In genomic region chr11:116827534-116828165, GRCm38 (mm10) we compare ENCODE assay signal across 8 mouse cellular contexts. TPM values are rescaled to one million over a fixed set of nuclear protein-coding genes. Genes with fewer than 3 reads are reported as not detected.
A peak's percentile ranks its signal among the peaks of the same experiment; 100 is the strongest.
DNase-seq lines count a peak whose midpoint lies in the region; ATAC-seq and TF ChIP-seq lines count a peak whose summit lies in the region.

TSS of gene Mxra7 (minus strand) at chr11:116828046.

- peak; percentile 72 for DNase-seq in adrenal gland, postnatal 4 days (ENCODE audit: low spot score in 2 of 2)
- peak; percentile 83 to 86 for DNase-seq in kidney, postnatal 25 days
- peak; percentile 91 for DNase-seq in lung, embryonic 14.5 days
- peak; percentile 54 for DNase-seq in urinary bladder, postnatal 10 days (ENCODE audit: low spot score)

- H3K27me3 ChIP-seq in E14TG2a.4 (ENCODE audit: insufficient read depth, low read length) = peaks cover 26% of the 10 kb centered on the region
- H3K27me3 ChIP-seq in heart, embryonic 16.5 days (ENCODE audit: control insufficient read depth, insufficient read depth, low read length) = no peaks in the 10 kb centered on the region
- no peaks in the 10 kb centered on the region for H3K27me3 ChIP-seq in lung, embryonic 14.5 days (ENCODE audit: insufficient read depth, low read length)

- under 1% methylated on average over 71 of the region's 71 CpGs for WGBS in heart, embryonic 16.5 days
- WGBS in lung, embryonic 14.5 days = under 1% methylated on average over 71 of the region's 71 CpGs
- WGBS in olfactory bulb, adult 2 months = 2% methylated on average over 70 of the region's 71 CpGs

- peak within 1 kb of the TSS; percentile 75 for H3K27ac ChIP-seq in embryonic fibroblast, embryonic 13.5 days (ENCODE audit: insufficient read depth, low read length)
- peak within 1 kb of the TSS; percentile 70 for H3K27ac ChIP-seq in heart, embryonic 16.5 days (ENCODE audit: low read length)
- peak within 1 kb of the TSS; percentile 78 for H3K27ac ChIP-seq in lung, embryonic 14.5 days (ENCODE audit: low read depth)
- no peak within 1 kb of the TSS; the same call in 1 of the 2 replicates for H3K27ac ChIP-seq in olfactory bulb, adult 2 months (ENCODE audit: insufficient read depth, low read depth, low read length)

- peak; percentile 66 for ATAC-seq in heart, embryonic 16.5 days (replicated peaks; ENCODE audit: extremely low read depth, insufficient read depth, low FRiP score)
- ATAC-seq in lung, embryonic 14.5 days (ENCODE audit: insufficient read depth) = peak; percentile 63

- peak; percentile 94 for TF ChIP-seq POLR2A in embryonic fibroblast, embryonic 13.5 days (IDR thresholded peaks at IDR 0.05; ENCODE audit: low read depth, low read length)
- no peak; the same call in 1 of the 2 replicates for TF ChIP-seq POLR2A in olfactory bulb, adult 2 months (IDR thresholded peaks at IDR 0.05; ENCODE audit: insufficient read depth, low read depth, low read length)

- H3K9me3 ChIP-seq in E14TG2a.4 (ENCODE audit: low read length) = no peaks in the 10 kb centered on the region
- H3K9me3 ChIP-seq in heart, embryonic 16.5 days (replicated peaks; ENCODE audit: control insufficient read depth, low read length) = no peaks in the 10 kb centered on the region
- no peaks in the 10 kb centered on the region for H3K9me3 ChIP-seq in lung, embryonic 14.5 days (ENCODE audit: low read depth, low read length)

- H3K4me2 ChIP-seq in heart, embryonic 16.5 days (ENCODE audit: low read depth, low read length) = peak within 1 kb of the TSS; percentile 90
- H3K4me2 ChIP-seq in lung, embryonic 14.5 days = peak within 1 kb of the TSS; percentile 86

- peaks cover 60% of the 10 kb centered on the region for H3K4me1 ChIP-seq in E14TG2a.4 (replicated peaks; ENCODE audit: low read depth, low read length)
- peaks cover 4% of the 10 kb centered on the region; the same call in 1 of the 2 replicates for H3K4me1 ChIP-seq in embryonic fibroblast, embryonic 13.5 days (ENCODE audit: control insufficient read depth, insufficient read depth, low read length)
- peaks cover 10% of the 10 kb centered on the region for H3K4me1 ChIP-seq in heart, embryonic 16.5 days (ENCODE audit: control insufficient read depth, insufficient read depth, low read length)
- H3K4me1 ChIP-seq in lung, embryonic 14.5 days (ENCODE audit: insufficient read depth) = peaks cover 7% of the 10 kb centered on the region; the same call in 1 of the 2 replicates
- peaks cover 34% of the 10 kb centered on the region for H3K4me1 ChIP-seq in olfactory bulb, adult 2 months (ENCODE audit: control insufficient read depth, insufficient read depth, low read length)

- peak within 1 kb of the TSS; percentile 80 for H3K9ac ChIP-seq in heart, embryonic 16.5 days (ENCODE audit: low read length)
- H3K9ac ChIP-seq in lung, embryonic 14.5 days = peak within 1 kb of the TSS; percentile 80

- peak within 1 kb of the TSS; percentile 91 for H3K4me3 ChIP-seq in E14TG2a.4 (replicated peaks; ENCODE audit: low read length)
- peak within 1 kb of the TSS; percentile 83 for H3K4me3 ChIP-seq in embryonic fibroblast, embryonic 13.5 days (ENCODE audit: insufficient read depth, low read length)
- peak within 1 kb of the TSS; percentile 63 for H3K4me3 ChIP-seq in heart, embryonic 16.5 days (ENCODE audit: low read length)
- H3K4me3 ChIP-seq in lung, embryonic 14.5 days (ENCODE audit: low read depth, low read length) = peak within 1 kb of the TSS; percentile 73
- H3K4me3 ChIP-seq in olfactory bulb, adult 2 months (ENCODE audit: insufficient read depth, low read depth, low read length) = peak within 1 kb of the TSS; percentile 58

- H3K36me3 ChIP-seq in E14TG2a.4 (ENCODE audit: insufficient read depth, low read length) = peaks cover 1% of the 10 kb centered on the region; the same call in 1 of the 2 replicates
- H3K36me3 ChIP-seq in heart, embryonic 16.5 days (ENCODE audit: control insufficient read depth, insufficient read depth) = 0 out of 2 replicates have a peak, but pooled peaks cover 4% of the 10 kb centered on the region
- H3K36me3 ChIP-seq in lung, embryonic 14.5 days (ENCODE audit: insufficient read depth) = peaks cover 2% of the 10 kb centered on the region; the same call in 1 of the 2 replicates

- no peak for TF ChIP-seq CTCF in E14TG2a.4 (conservative IDR thresholded peaks at IDR 0.05; ENCODE audit: low read length)
- TF ChIP-seq CTCF in embryonic fibroblast, embryonic 13.5 days (IDR thresholded peaks at IDR 0.05; ENCODE audit: borderline replicate concordance, insufficient read depth, low read length) = no peak
- TF ChIP-seq CTCF in lung, embryonic 14.5 days (IDR thresholded peaks at IDR 0.05; ENCODE audit: low read depth) = no peak
- no peak for TF ChIP-seq CTCF in olfactory bulb, adult 2 months (IDR thresholded peaks at IDR 0.05; ENCODE audit: insufficient read depth, low read depth, low read length)

RNA-seq across cellular contexts. Expression of gene Mxra7, which starts in this region (rescaled TPM):
- 10 to 100 TPM; 53.5 to 64.9 TPM for total RNA-seq in adrenal gland, postnatal 4 days (2021)
- 76.8 and 82.4 TPM in 2 replicates for polyA plus RNA-seq in embryonic fibroblast, embryonic 13.5 days (2011; ENCODE audit: insufficient read length, low read depth, missing spikeins)
- 14.9 and 17.6 TPM in 2 replicates for polyA plus RNA-seq in heart, embryonic 16.5 days (2015; fragmentation: Nextera tagmentation; extraction: Ambion mirVana)
- polyA plus RNA-seq in lung, embryonic 14.5 days (2014; fragmentation: Nextera tagmentation; extraction: Ambion mirVana) = 13.7 and 15.9 TPM in 2 replicates
- not detected in 2 replicates for polyA plus RNA-seq in olfactory bulb, adult 2 months (2012; ENCODE audit: insufficient read depth, insufficient read length, low replicate concordance, missing spikeins)

Comparison
In these comparisons a context has a peak if more than half of its experiments do, and no peak if none do; other contexts are left out.
1. RNA of gene Mxra7 (polyA plus RNA-seq): 76.8 to 82.4 TPM in embryonic fibroblast, embryonic 13.5 days, 13.7 to 15.9 TPM in lung, embryonic 14.5 days and 14.9 to 17.6 TPM in heart, embryonic 16.5 days; not detected in olfactory bulb, adult 2 months; every median in the first group is over 10 times any median in the second.
2. Peak in every context shown above with its lines, with median percentiles within 50 percentile points of each other: H3K4me3 ChIP-seq and DNase-seq.